Mouse (Mus musculus) cortical plate, adult 2 months (tissue): Measurements from ENCODE around the gene Sp1.

Source experiments
- CTCF ChIP-seq: fragments of 200-500 bp; IDR thresholded peaks from 2 replicates; pipeline ENCODE4 v1.5.1; 2011; ENCODE audit warnings: mild to moderate bottlenecking, control low read depth, low read length; ENCODE audit not compliant: insufficient read depth; ENCODE audit errors: extremely low read depth
- POLR2A ChIP-seq: fragments of 200-500 bp; IDR thresholded peaks from 2 replicates; pipeline ENCODE4 v1.6.1; 2011; ENCODE audit warnings: mild to moderate bottlenecking, low read length, control low read depth; ENCODE audit not compliant: insufficient read depth; ENCODE audit errors: extremely low read depth

- TF ChIP-seq CTCF: no peak
- no peak for TF ChIP-seq POLR2A
Observed at GRCm38 (mm10) chr15:102404608-102405488, 1.1 kb upstream of the Sp1 start.
